Mouse (Mus musculus) intestine, embryonic 16.5 days (tissue): ENCODE data around the gene Mthfd1l. TPM values are rescaled to one million over a fixed set of nuclear protein-coding genes. Genes with fewer than 3 reads are reported as not detected.

ENCODE experiments used
- ATAC-seq: fragments of 200-750 bp; cut with Nextera tagmentation; 2 replicates; pipeline ENCODE4 v1.8.0; 2017; ENCODE audit warnings: moderate TSS enrichment, moderate library complexity
- H3K27ac ChIP-seq: fragments of 300-500 bp; sonication (generic); 2 replicates; pipeline ENCODE4 v1.5.1; 2014; ENCODE audit warnings: mild to moderate bottlenecking, low read length
- H3K27me3 ChIP-seq: fragments of 300-500 bp; sonication (generic); replicated peaks from 2 replicates; pipeline ENCODE4 v1.6.1; 2014; ENCODE audit warnings: low read length, control low read depth, mixed read lengths; ENCODE audit not compliant: control insufficient read depth, insufficient read depth
- H3K36me3 ChIP-seq: fragments of 300-500 bp; sonication (generic); 2 replicates; pipeline ENCODE4 v1.6.1; 2014; ENCODE audit warnings: low read length, control low read depth; ENCODE audit not compliant: control insufficient read depth, insufficient read depth
- H3K4me1 ChIP-seq: fragments of 300-500 bp; sonication (generic); 2 replicates; pipeline ENCODE4 v1.6.1; 2014; ENCODE audit warnings: low read length, control low read depth, mixed read lengths; ENCODE audit not compliant: control insufficient read depth, insufficient read depth
- H3K4me2 ChIP-seq: fragments of 300-500 bp; sonication (generic); 2 replicates; pipeline ENCODE4 v1.6.1; 2014; ENCODE audit warnings: low read depth, low read length, control low read depth
- H3K4me3 ChIP-seq: fragments of 300-500 bp; sonication (generic); 2 replicates; pipeline ENCODE4 v1.5.1; 2014; ENCODE audit warnings: mild to moderate bottlenecking, low read length
- H3K9ac ChIP-seq: fragments of 300-500 bp; sonication (generic); 2 replicates; pipeline ENCODE4 v1.6.1; 2014; ENCODE audit warnings: low read depth, low read length
- H3K9me3 ChIP-seq: fragments of 300-500 bp; sonication (generic); 2 replicates; pipeline ENCODE4 v1.6.1; 2016; ENCODE audit warnings: low read length, control low read depth; ENCODE audit not compliant: control insufficient read depth
- WGBS: fragments of 180-500 bp; shearing (Covaris S2); extraction: QIAGEN DNeasy Blood & Tissue Kit; methylation state at CpG from one replicate; pipeline ENCODE4 v1.1.7; 2014; 5-methylcytosine and 5-hydroxymethylcytosine counted together
- polyA plus RNA-seq: library from polyadenylated mRNA; unstranded; fragments of >200 nt; fragmentation: Nextera tagmentation; extraction: Ambion mirVana; gene quantifications from 2 replicates; pipeline ENCODE4 v1.2.1, GENCODE M21; 2015

Gene Mthfd1l
- polyA plus RNA-seq, 1 experiment from 2014 or later, result 18.4 TPM

DNA sequence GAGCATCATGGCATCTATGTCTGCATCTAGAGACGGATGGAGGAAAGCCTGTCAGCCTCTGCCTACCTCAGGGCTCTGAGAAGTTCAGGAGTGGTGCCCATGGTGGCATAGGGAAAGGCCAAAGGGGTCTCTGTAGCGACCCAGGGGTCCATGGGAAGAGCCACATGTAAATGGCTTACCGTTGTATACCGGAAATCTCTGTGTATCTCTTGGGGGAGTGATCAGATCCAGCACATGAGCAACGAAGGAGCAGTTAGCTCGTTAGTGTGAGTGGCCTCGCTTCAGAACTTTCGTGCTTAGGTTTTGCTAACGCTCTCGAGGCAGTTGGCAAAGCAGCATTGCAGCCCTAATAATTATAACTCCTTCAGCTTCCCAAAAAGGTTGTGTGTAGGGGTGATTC is 169.9 kb downstream of the Mthfd1l start:
- Histone ChIP-seq H3K27me3 (no peaks in the 10 kb centered on the region), H3K4me1 (0 out of 2 replicates have a peak, but pooled peaks cover 4% of the 10 kb centered on the region), H3K4me2 (no peak overlapping the region), H3K4me3 (no peak overlapping the region), H3K27ac (no peak overlapping the region), H3K9me3 (no peaks in the 10 kb centered on the region), H3K36me3 (no peaks in the 10 kb centered on the region), H3K9ac (no peak overlapping the region)
- no peak for ATAC-seq
- 87% methylated on average over 10 of the region's 10 CpGs for WGBS

DNA sequence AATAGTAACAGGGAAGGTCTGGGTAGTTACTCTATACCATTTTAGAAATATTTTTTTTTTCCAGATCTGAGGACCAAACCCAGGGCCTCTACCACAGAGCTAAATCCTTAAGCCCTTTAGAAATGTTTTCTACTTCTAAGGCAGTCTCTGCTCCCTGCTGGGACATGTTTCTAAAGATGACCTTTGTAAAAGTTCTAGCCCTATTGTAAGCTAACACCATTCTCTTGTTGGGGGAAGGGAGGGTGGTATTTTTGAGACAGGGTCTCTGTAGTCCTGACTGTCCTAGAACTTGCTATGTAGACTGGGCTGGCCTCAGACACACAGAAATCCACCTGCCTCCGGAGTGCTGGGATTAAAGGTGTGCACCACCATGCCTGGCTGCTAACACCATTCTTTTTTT is 170.5 kb downstream of the Mthfd1l start:
- no peaks in the 10 kb centered on the region for H3K9me3 ChIP-seq
- WGBS, result 71% methylated on average over 1 of the region's 1 CpGs
- no peaks in the 10 kb centered on the region for H3K27me3 ChIP-seq
- H3K36me3 ChIP-seq, result no peaks in the 10 kb centered on the region
- no peak overlapping the region for H3K4me3 ChIP-seq
- no peak overlapping the region for H3K9ac ChIP-seq
- no peak overlapping the region for H3K4me2 ChIP-seq
- ATAC-seq, result no peak
- 0 out of 2 replicates have a peak, but pooled peaks cover 4% of the 10 kb centered on the region for H3K4me1 ChIP-seq
- H3K27ac ChIP-seq, result no peak overlapping the region

DNA sequence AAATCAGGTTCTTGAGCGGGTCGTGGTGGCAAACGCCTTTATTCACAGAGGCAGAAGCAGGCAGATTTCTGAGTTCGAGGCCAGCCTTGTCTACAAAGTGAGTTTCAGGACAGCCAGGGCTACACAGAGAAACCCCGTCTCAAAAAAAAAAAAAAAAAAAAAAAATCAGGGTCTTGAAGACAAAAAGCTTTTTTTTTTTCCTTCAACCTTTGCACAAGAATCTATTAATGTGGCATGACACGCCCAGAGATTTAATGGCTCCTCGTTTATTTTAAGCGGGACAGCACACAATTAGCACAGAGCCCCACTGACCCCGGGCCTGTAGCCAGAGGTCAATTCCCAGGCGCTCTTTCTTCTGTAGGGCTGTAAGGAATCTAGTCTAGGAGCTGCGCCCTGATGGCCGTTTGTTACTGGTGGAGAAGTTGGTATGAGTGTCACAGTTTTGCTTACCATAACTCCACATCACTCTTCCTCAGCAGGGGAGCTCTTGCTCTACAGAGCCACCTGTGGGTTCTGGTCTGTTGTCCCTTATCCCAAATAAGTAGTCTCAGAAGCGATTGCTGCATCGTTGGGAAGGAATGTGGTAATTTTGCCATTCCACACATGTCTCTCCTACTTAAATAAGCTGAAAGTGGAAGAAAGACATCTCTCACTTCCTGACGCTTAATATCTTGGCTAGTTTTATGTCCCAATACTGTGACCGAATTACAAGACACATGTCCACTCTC is 172.3 kb downstream of the Mthfd1l start:
- H3K9ac ChIP-seq, result no peak overlapping the region
- H3K4me3 ChIP-seq, result no peak overlapping the region
- H3K36me3 ChIP-seq, result peaks cover 3% of the 10 kb centered on the region; the same call in 1 of the 2 replicates
- WGBS, result 66% methylated on average over 16 of the region's 16 CpGs
- no peaks in the 10 kb centered on the region for H3K27me3 ChIP-seq
- no peak overlapping the region for H3K27ac ChIP-seq
- no peaks in the 10 kb centered on the region for H3K9me3 ChIP-seq
- no peak overlapping the region for H3K4me2 ChIP-seq
- 0 out of 2 replicates have a peak, but pooled peaks cover 4% of the 10 kb centered on the region for H3K4me1 ChIP-seq
- ATAC-seq, result no peak

GRCm38 (mm10) chr10:4146947-4147346 is 174.0 kb downstream of the Mthfd1l start:
- no peak for ATAC-seq
- WGBS, result 89% methylated on average over 4 of the region's 4 CpGs
- Histone ChIP-seq H3K36me3 (peaks cover 3% of the 10 kb centered on the region; the same call in 1 of the 2 replicates), H3K9ac (no peak overlapping the region), H3K27me3 (no peaks in the 10 kb centered on the region), H3K4me3 (no peak overlapping the region), H3K27ac (no peak overlapping the region), H3K9me3 (no peaks in the 10 kb centered on the region), H3K4me2 (no peak overlapping the region), H3K4me1 (0 out of 2 replicates have a peak, but pooled peaks cover 4% of the 10 kb centered on the region)

DNA sequence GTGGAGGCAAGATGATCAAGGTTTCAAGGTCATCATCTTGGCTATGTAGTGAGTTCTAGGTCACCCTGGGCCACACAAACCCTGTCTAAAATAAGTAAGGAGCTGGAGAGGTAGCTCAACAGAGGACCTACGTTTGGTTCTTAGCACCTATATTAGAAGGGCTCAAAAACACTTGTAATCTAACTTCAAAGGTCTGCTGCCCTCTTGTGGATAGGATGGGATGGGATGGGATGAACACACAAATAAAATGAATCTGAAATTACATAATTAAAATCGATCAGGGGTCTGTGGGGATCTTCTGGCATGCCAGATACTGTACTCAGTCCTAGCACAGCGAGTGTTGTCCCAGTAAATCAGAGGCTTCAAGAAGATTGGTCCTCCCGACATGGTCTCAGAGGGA is 178.2 kb downstream of the Mthfd1l start:
- Histone ChIP-seq H3K27ac (no peak overlapping the region), H3K4me1 (no peaks in the 10 kb centered on the region; the same call in 1 of the 2 replicates)
- 91% methylated on average over 4 of the region's 4 CpGs for WGBS

DNA sequence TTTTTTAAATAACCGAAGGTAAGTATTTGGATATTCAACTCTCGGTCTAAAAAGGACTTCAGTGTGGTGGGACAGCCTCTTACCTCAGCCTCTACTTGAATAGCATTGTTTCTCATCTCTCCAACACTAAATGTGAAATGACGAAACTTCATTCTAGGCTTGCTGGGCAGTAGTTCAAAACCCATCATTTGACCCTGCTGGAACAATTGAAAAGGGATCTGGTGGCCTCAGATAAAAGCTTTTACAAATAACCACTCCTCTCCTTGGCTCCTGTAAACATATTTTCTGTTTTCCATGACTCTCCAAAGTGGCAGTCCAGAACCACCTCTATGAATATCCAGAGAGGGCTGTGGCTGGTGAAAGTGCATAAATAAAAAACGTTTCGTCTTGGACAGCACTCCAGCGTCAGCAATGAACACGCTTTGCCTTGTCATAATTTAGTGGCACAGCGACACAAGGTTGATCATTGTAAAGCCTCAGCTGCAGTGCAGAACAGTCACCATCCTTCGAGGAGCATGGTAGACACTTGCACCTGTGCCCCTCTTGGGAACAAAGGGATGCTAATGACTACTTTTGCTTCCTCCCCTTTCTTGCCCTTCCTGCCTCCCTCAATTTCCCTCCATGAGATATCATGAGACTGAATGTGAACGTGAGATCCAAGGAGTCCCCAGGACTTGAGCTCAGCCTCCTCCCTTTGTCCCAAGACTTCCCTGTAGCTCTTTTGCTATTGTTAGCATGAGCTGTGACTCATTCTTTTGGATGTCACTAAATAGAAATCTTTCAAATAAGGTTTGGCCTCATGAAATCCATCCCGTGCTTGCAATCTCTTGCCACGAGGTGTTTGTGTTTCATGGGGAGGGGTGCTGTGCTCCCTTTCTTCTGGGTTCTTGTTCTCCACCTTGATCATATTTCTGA is 179.2 kb downstream of the Mthfd1l start:
- H3K4me3 ChIP-seq, result no peak overlapping the region
- ATAC-seq, result no peak
- no peak overlapping the region for H3K4me2 ChIP-seq
- H3K36me3 ChIP-seq, result peaks cover 3% of the 10 kb centered on the region
- no peaks in the 10 kb centered on the region for H3K9me3 ChIP-seq
- H3K27ac ChIP-seq, result no peak overlapping the region
- 80% methylated on average over 12 of the region's 12 CpGs for WGBS
- no peaks in the 10 kb centered on the region; the same call in 1 of the 2 replicates for H3K4me1 ChIP-seq
- no peak overlapping the region for H3K9ac ChIP-seq
- no peaks in the 10 kb centered on the region for H3K27me3 ChIP-seq

More for the DNA sequence above, 178.2 kb downstream of the Mthfd1l start:
- Histone ChIP-seq H3K27me3 (no peaks in the 10 kb centered on the region), H3K4me2 (no peak overlapping the region), H3K9me3 (no peaks in the 10 kb centered on the region), H3K36me3 (peaks cover 3% of the 10 kb centered on the region; the same call in 1 of the 2 replicates), H3K4me3 (no peak overlapping the region), H3K9ac (no peak overlapping the region)
- no peak for ATAC-seq

- 72% methylated on average over 4 of the region's 4 CpGs for WGBS
- Histone ChIP-seq H3K4me1 (no peaks in the 10 kb centered on the region; the same call in 1 of the 2 replicates), H3K9me3 (no peaks in the 10 kb centered on the region), H3K36me3 (peaks cover 3% of the 10 kb centered on the region), H3K27me3 (no peaks in the 10 kb centered on the region), H3K9ac (no peak overlapping the region), H3K4me3 (no peak overlapping the region), H3K4me2 (no peak overlapping the region), H3K27ac (no peak overlapping the region)
- no peak for ATAC-seq
These were observed 180.1 kb downstream of the Mthfd1l start for GRCm38 (mm10) chr10:4153031-4153430.

DNA sequence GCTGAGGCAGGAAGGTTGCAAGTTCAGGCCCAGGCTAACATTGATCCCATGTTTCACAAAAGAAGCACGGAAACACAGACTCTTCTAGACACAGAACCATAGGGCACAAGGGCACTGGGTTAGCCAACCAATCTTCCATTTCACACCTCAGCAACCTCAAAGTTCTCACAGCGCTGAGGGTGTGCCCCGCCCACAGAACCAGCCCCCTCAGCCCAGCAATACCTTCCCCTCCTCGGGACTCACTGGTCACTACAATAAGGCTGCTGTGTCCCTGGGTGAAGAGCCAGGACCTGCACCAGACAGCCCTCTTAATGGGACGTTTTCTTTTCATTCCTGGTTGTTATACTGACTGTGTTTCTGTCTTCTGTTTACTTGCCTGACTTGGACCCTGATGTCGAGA is 181.1 kb downstream of the Mthfd1l start:
- Histone ChIP-seq H3K9me3 (no peaks in the 10 kb centered on the region), H3K27ac (no peak overlapping the region), H3K4me2 (no peak overlapping the region), H3K36me3 (no peaks in the 10 kb centered on the region; the same call in none of the 2 replicates), H3K4me3 (no peak overlapping the region), H3K27me3 (no peaks in the 10 kb centered on the region), H3K4me1 (peaks cover 3% of the 10 kb centered on the region), H3K9ac (no peak overlapping the region)
- ATAC-seq, result no peak
- WGBS, result 65% methylated on average over 6 of the region's 6 CpGs

GRCm38 (mm10) chr10:4155521-4155920 is 182.6 kb downstream of the Mthfd1l start:
- Histone ChIP-seq H3K27ac (no peak overlapping the region), H3K4me3 (no peak overlapping the region), H3K4me2 (no peak overlapping the region), H3K27me3 (no peaks in the 10 kb centered on the region), H3K9me3 (no peaks in the 10 kb centered on the region), H3K9ac (no peak overlapping the region), H3K4me1 (peaks cover 11% of the 10 kb centered on the region), H3K36me3 (no peaks in the 10 kb centered on the region; the same call in none of the 2 replicates)
- no peak for ATAC-seq
- 54% methylated on average over 5 of the region's 5 CpGs for WGBS
